Mouse (Mus musculus) liver, postnatal 0 days (tissue): ENCODE measurements around the gene Vtn.

Experiments
- CTCF ChIP-seq: sonication (generic); IDR thresholded peaks from 2 replicates; pipeline ENCODE4 v1.5.1; 2016; ENCODE audit warnings: antibody characterized with exemption, low read depth
- EP300 ChIP-seq: IDR thresholded peaks from 2 replicates; pipeline ENCODE4 v1.6.1; 2016; ENCODE audit warnings: antibody characterized with exemption, low read depth, mild to moderate bottlenecking

- TF ChIP-seq CTCF (peak; percentile 43), EP300 (no peak)
These were observed 8.1 kb upstream of the Vtn start for GRCm38 (mm10) chr11:78490781-78491241.
